Mouse (Mus musculus) liver, postnatal 0 days (tissue): ENCODE results near the gene Pomgnt1. TPM values are rescaled to one million over a fixed set of nuclear protein-coding genes. Genes with fewer than 3 reads are reported as not detected.

Experiments
- ATAC-seq: fragments of 200-750 bp; cut with Nextera tagmentation; 2 replicates; pipeline ENCODE4 v1.8.0; 2017; ENCODE audit warnings: mild to moderate bottlenecking, moderate library complexity
- DNase-seq: peaks from one replicate; pipeline ENCODE4 v3.0.0-alpha.2; 2016
- H3K27ac ChIP-seq: fragments of 300-500 bp; sonication (generic); 2 replicates; pipeline ENCODE4 v1.5.1; 2014; ENCODE audit warnings: antibody characterized with exemption, moderate library complexity, mild to moderate bottlenecking, low read depth
- H3K27me3 ChIP-seq: fragments of 300-500 bp; sonication (generic); 2 replicates; pipeline ENCODE4 v1.6.1; 2014; ENCODE audit warnings: low read length, control low read depth, mixed read lengths; ENCODE audit not compliant: insufficient read depth
- H3K36me3 ChIP-seq: fragments of 300-500 bp; sonication (generic); replicated peaks from 2 replicates; pipeline ENCODE4 v1.6.1; 2014; ENCODE audit warnings: mild to moderate bottlenecking, control low read depth, low read length, moderate library complexity, mixed read lengths; ENCODE audit not compliant: insufficient read depth
- H3K4me1 ChIP-seq: fragments of 300-500 bp; sonication (generic); 2 replicates; pipeline ENCODE4 v1.6.1; 2014; ENCODE audit warnings: antibody characterized with exemption, mild to moderate bottlenecking, control low read depth; ENCODE audit not compliant: insufficient read depth
- H3K4me2 ChIP-seq: fragments of 300-500 bp; sonication (generic); 2 replicates; pipeline ENCODE4 v1.6.1; 2014; ENCODE audit warnings: low read depth, mild to moderate bottlenecking, low read length, moderate library complexity, mixed read lengths
- H3K4me3 ChIP-seq: fragments of 300-500 bp; sonication (generic); 2 replicates; pipeline ENCODE4 v1.5.1; 2014; ENCODE audit warnings: low read depth, low read length
- H3K9ac ChIP-seq: fragments of 300-500 bp; sonication (generic); replicated peaks from 2 replicates; pipeline ENCODE4 v1.6.1; 2014; ENCODE audit warnings: mild to moderate bottlenecking, moderate library complexity
- H3K9me3 ChIP-seq: fragments of 300-500 bp; sonication (generic); 2 replicates; pipeline ENCODE4 v1.6.1; 2016; ENCODE audit warnings: mild to moderate bottlenecking, control low read depth, low read length, mixed read lengths
- CTCF ChIP-seq: sonication (generic); IDR thresholded peaks from 2 replicates; pipeline ENCODE4 v1.5.1; 2016; ENCODE audit warnings: antibody characterized with exemption, low read depth
- EP300 ChIP-seq: IDR thresholded peaks from 2 replicates; pipeline ENCODE4 v1.6.1; 2016; ENCODE audit warnings: antibody characterized with exemption, low read depth, mild to moderate bottlenecking
- WGBS: fragments of 180-500 bp; shearing (Covaris S2); extraction: QIAGEN DNeasy Blood & Tissue Kit; methylation state at CpG from one replicate; pipeline ENCODE4 v1.1.7; 2014; ENCODE audit not compliant: insufficient replicate concordance; 5-methylcytosine and 5-hydroxymethylcytosine counted together
- polyA plus RNA-seq: library from polyadenylated mRNA; unstranded; fragments of >200 nt; fragmentation: Nextera tagmentation; extraction: Ambion mirVana; gene quantifications from 2 replicates; pipeline ENCODE4 v1.2.1, GENCODE M21; 2015

Pomgnt1 gene
- polyA plus RNA-seq, 1 experiment from 2014 or later = 9.2 TPM

- ATAC-seq (no peak), DNase-seq (no peak)
- TF ChIP-seq CTCF (no peak), EP300 (no peak)
- Histone ChIP-seq H3K4me3 (no peak overlapping the region), H3K27me3 (no peaks in the 10 kb centered on the region), H3K9ac (no peak overlapping the region), H3K36me3 (peaks cover 16% of the 10 kb centered on the region), H3K4me2 (no peak overlapping the region), H3K27ac (no peak overlapping the region), H3K9me3 (no peaks in the 10 kb centered on the region), H3K4me1 (no peaks in the 10 kb centered on the region; the same call in 1 of the 2 replicates)
- WGBS = 88% methylated on average over 5 of the region's 5 CpGs
These were observed 18.4 kb upstream of the Pomgnt1 start for GRCm38 (mm10) chr4:116105278-116105677.

GRCm38 (mm10) chr4:116110695-116111094 lies 12.9 kb upstream of the Pomgnt1 start:
- H3K27ac ChIP-seq = no peak overlapping the region
- H3K36me3 ChIP-seq = peaks cover 9% of the 10 kb centered on the region; the same call in 1 of the 2 replicates
- WGBS = 81% methylated on average over 6 of the region's 6 CpGs
- H3K9ac ChIP-seq = no peak overlapping the region
- no peak for DNase-seq
- H3K4me2 ChIP-seq = no peak overlapping the region
- H3K4me1 ChIP-seq = no peaks in the 10 kb centered on the region
- TF ChIP-seq CTCF (no peak), EP300 (no peak)
- no peak for ATAC-seq
- no peaks in the 10 kb centered on the region for H3K27me3 ChIP-seq
- no peaks in the 10 kb centered on the region for H3K9me3 ChIP-seq
- H3K4me3 ChIP-seq = no peak overlapping the region

- ATAC-seq (no peak), DNase-seq (no peak)
- Histone ChIP-seq H3K9me3 (no peaks in the 10 kb centered on the region), H3K27ac (no peak overlapping the region), H3K9ac (no peak overlapping the region), H3K4me3 (no peak overlapping the region), H3K4me2 (no peak overlapping the region), H3K27me3 (no peaks in the 10 kb centered on the region), H3K4me1 (no peaks in the 10 kb centered on the region), H3K36me3 (peaks cover 7% of the 10 kb centered on the region; the same call in 1 of the 2 replicates)
- TF ChIP-seq EP300 = no peak
- TF ChIP-seq CTCF = no peak
- WGBS = 93% methylated on average over 2 of the region's 2 CpGs
These were observed 12.2 kb upstream of the Pomgnt1 start for GRCm38 (mm10) chr4:116111486-116111885.

GRCm38 (mm10) chr4:116122762-116123161 lies 878 bp upstream of the Pomgnt1 start:
- peak overlapping the region; percentile 77 for H3K9ac ChIP-seq
- H3K4me1 ChIP-seq = peaks cover 23% of the 10 kb centered on the region; the same call in 1 of the 2 replicates
- ATAC-seq (no peak), DNase-seq (no peak)
- WGBS = 0% methylated on average over 1 of the region's 1 CpGs
- H3K9me3 ChIP-seq = no peaks in the 10 kb centered on the region
- TF ChIP-seq CTCF (no peak), EP300 (no peak)
- H3K36me3 ChIP-seq = no peaks in the 10 kb centered on the region
- H3K27ac ChIP-seq = no peak overlapping the region; the same call in 1 of the 2 replicates
- no peaks in the 10 kb centered on the region for H3K27me3 ChIP-seq
- peak overlapping the region; percentile 80 for H3K4me2 ChIP-seq
- H3K4me3 ChIP-seq = peak overlapping the region; percentile 80

GRCm38 (mm10) chr4:116125803-116126386 lies 2.3 kb downstream of the Pomgnt1 start:
- ATAC-seq (no peak), DNase-seq (no peak)
- TF ChIP-seq EP300 (no peak), CTCF (no peak)
- H3K4me1 ChIP-seq = peaks cover 23% of the 10 kb centered on the region; the same call in 1 of the 2 replicates
- no peak overlapping the region for H3K27ac ChIP-seq
- H3K4me2 ChIP-seq = no peak overlapping the region
- H3K4me3 ChIP-seq = no peak overlapping the region
- H3K9me3 ChIP-seq = no peaks in the 10 kb centered on the region
- no peak overlapping the region for H3K9ac ChIP-seq
- 77% methylated on average over 4 of the region's 4 CpGs for WGBS
- H3K27me3 ChIP-seq = no peaks in the 10 kb centered on the region
- H3K36me3 ChIP-seq = no peaks in the 10 kb centered on the region

GRCm38 (mm10) chr4:116127956-116128355 lies 4.3 kb downstream of the Pomgnt1 start:
- no peak overlapping the region for H3K27ac ChIP-seq
- DNase-seq (no peak), ATAC-seq (no peak)
- H3K36me3 ChIP-seq = no peaks in the 10 kb centered on the region
- no peak overlapping the region for H3K9ac ChIP-seq
- peaks cover 21% of the 10 kb centered on the region; the same call in 1 of the 2 replicates for H3K4me1 ChIP-seq
- no peak overlapping the region for H3K4me3 ChIP-seq
- H3K9me3 ChIP-seq = no peaks in the 10 kb centered on the region
- no peak overlapping the region for H3K4me2 ChIP-seq
- H3K27me3 ChIP-seq = no peaks in the 10 kb centered on the region
- TF ChIP-seq CTCF = no peak
- TF ChIP-seq EP300 = no peak
- 82% methylated on average over 6 of the region's 6 CpGs for WGBS
